Mouse (Mus musculus): ENCODE results near the gene Neurod2.

- TF ChIP-seq CTCF (IDR thresholded peaks at IDR 0.05; ENCODE audit: borderline replicate concordance, insufficient read depth, low read length): no peak
- TF ChIP-seq POLR2A (IDR thresholded peaks at IDR 0.05; ENCODE audit: low read depth, low read length): no peak
Measured at GRCm38 (mm10) chr11:98348083-98348961, 18.9 kb upstream of the Neurod2 start, which contains the start of gene Ppp1r1b.

Measured in embryonic fibroblast, embryonic 13.5 days (primary cell).